Mouse (Mus musculus) kidney, adult 2 months (tissue): ENCODE results near the gene Gjb3.

Experiments used
- CTCF ChIP-seq: fragments of 200-500 bp; conservative IDR thresholded peaks from 2 replicates; pipeline ENCODE4 v1.5.1; 2011; ENCODE audit warnings: low read depth, mild to moderate bottlenecking, control low read depth, low read length, moderate library complexity, mixed read lengths; ENCODE audit not compliant: insufficient read depth, insufficient read length
- POLR2A ChIP-seq: fragments of 200-500 bp; IDR thresholded peaks from one replicate; pipeline ENCODE4 v1.6.1; 2011; ENCODE audit warnings: low read depth, low read length, control low read depth

DNA sequence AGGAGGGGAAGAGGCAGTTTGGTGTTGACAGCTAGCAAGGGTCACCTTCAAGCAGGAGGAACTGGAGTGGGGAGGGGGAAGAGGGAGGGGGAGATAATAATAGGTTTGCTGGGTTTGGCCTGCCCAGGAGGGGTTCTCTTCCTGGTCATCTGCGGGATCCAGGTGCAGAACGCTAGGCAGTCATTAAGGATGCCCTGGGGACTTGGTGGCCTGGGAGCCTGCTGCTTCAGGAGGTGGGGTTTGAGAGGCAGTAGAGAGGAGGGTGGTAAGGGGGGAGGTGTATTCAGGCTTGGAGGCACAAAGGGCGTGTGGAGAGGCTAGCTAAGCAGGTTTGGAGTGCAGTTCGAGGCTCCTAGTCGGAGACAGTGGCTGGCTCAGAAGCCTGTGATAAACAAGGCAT is 34.8 kb upstream of the Gjb3 start:
- TF ChIP-seq CTCF (no peak), POLR2A (no peak)
